Mouse (Mus musculus) frontal cortex, adult 2 months (tissue): ENCODE data around the gene Nell2. TPM values are rescaled to one million over a fixed set of nuclear protein-coding genes. Genes with fewer than 3 reads are reported as not detected.

ENCODE experiments used
- polyA plus RNA-seq: library from polyadenylated mRNA; depleted of rRNA; stranded (reverse); fragments of >200 nt; gene quantifications from 2 replicates; pipeline ENCODE4 v1.2.3, GENCODE M21; 2012; rRNA removed

Gene Nell2
- polyA plus RNA-seq, 1 experiment: 292 TPM

Other genes with a start within 250 kb of the Nell2 start
- gene Dbx2, start 127.4 kb upstream of the Nell2 start, polyA plus RNA-seq: 26.0 and 30.8 TPM in 2 replicates